Mouse (Mus musculus): ENCODE measurements at regions not wholly inside any gene's neighbourhood (a gene's known extent, or its start where the extent isn't known, plus 50 kb on each side); places are given as distances from the start of the nearest gene placed in this dataset.

GRCm38 (mm10) chr13:29019839-29020238 is 66.3 kb upstream of the Sox4 start:
- no peaks in the 10 kb centered on the region for H3K27me3 ChIP-seq (replicated peaks)
- no peak overlapping the region for H3K9ac ChIP-seq
- no peaks in the 10 kb centered on the region for H3K9me3 ChIP-seq (replicated peaks)
- H3K36me3 ChIP-seq: no peaks in the 10 kb centered on the region
- no peaks in the 10 kb centered on the region for H3K4me1 ChIP-seq (replicated peaks)
- no peak for ATAC-seq (ENCODE audit: insufficient number of reproducible peaks, low FRiP score)
- H3K4me2 ChIP-seq: no peak overlapping the region
- 90% methylated on average over 3 of the region's 3 CpGs for WGBS
- no peak overlapping the region for H3K4me3 ChIP-seq
- H3K27ac ChIP-seq (ENCODE audit: poor library complexity, severe bottlenecking): no peak overlapping the region

- Histone ChIP-seq H3K27me3 (replicated peaks) (no peaks in the 10 kb centered on the region), H3K4me1 (replicated peaks) (peaks cover 3% of the 10 kb centered on the region; the same call in 1 of the 2 replicates), H3K9me3 (replicated peaks) (no peaks in the 10 kb centered on the region), H3K4me2 (no peak overlapping the region), H3K27ac (ENCODE audit: poor library complexity, severe bottlenecking) (no peak overlapping the region), H3K4me3 (no peak overlapping the region), H3K36me3 (no peaks in the 10 kb centered on the region), H3K9ac (no peak overlapping the region)
- WGBS: 86% methylated on average over 25 of the region's 25 CpGs
- no peak for ATAC-seq (ENCODE audit: insufficient number of reproducible peaks, low FRiP score)
Observed at GRCm38 (mm10) chr13:29016145-29016651, 62.7 kb upstream of the Sox4 start.

GRCm38 (mm10) chr13:29015605-29015994 is 62.1 kb upstream of the Sox4 start:
- Histone ChIP-seq H3K4me3 (no peak overlapping the region), H3K36me3 (no peaks in the 10 kb centered on the region), H3K4me1 (replicated peaks) (peaks cover 3% of the 10 kb centered on the region; the same call in 1 of the 2 replicates), H3K9ac (no peak overlapping the region), H3K9me3 (replicated peaks) (no peaks in the 10 kb centered on the region), H3K27ac (ENCODE audit: poor library complexity, severe bottlenecking) (no peak overlapping the region), H3K27me3 (replicated peaks) (no peaks in the 10 kb centered on the region), H3K4me2 (no peak overlapping the region)
- 74% methylated on average over 9 of the region's 9 CpGs for WGBS
- no peak for ATAC-seq (ENCODE audit: insufficient number of reproducible peaks, low FRiP score)

GRCm38 (mm10) chr13:29014827-29015604 is 61.5 kb upstream of the Sox4 start:
- Histone ChIP-seq H3K9ac (no peak overlapping the region), H3K4me2 (no peak overlapping the region), H3K27me3 (replicated peaks) (no peaks in the 10 kb centered on the region), H3K36me3 (no peaks in the 10 kb centered on the region), H3K4me3 (no peak overlapping the region), H3K27ac (ENCODE audit: poor library complexity, severe bottlenecking) (no peak overlapping the region), H3K9me3 (replicated peaks) (no peaks in the 10 kb centered on the region), H3K4me1 (replicated peaks) (peaks cover 3% of the 10 kb centered on the region; the same call in 1 of the 2 replicates)
- 61% methylated on average over 13 of the region's 13 CpGs for WGBS
- ATAC-seq (ENCODE audit: insufficient number of reproducible peaks, low FRiP score): no peak

- no peak overlapping the region for H3K9ac ChIP-seq
- H3K27me3 ChIP-seq (replicated peaks): no peaks in the 10 kb centered on the region
- H3K4me3 ChIP-seq: no peak overlapping the region
- no peak overlapping the region for H3K27ac ChIP-seq (ENCODE audit: poor library complexity, severe bottlenecking)
- WGBS: 73% methylated on average over 15 of the region's 15 CpGs
- H3K4me2 ChIP-seq: no peak overlapping the region
- ATAC-seq (ENCODE audit: insufficient number of reproducible peaks, low FRiP score): no peak
- no peaks in the 10 kb centered on the region for H3K9me3 ChIP-seq (replicated peaks)
- H3K36me3 ChIP-seq: no peaks in the 10 kb centered on the region
- H3K4me1 ChIP-seq (replicated peaks): peaks cover 3% of the 10 kb centered on the region; the same call in 1 of the 2 replicates
Observed at GRCm38 (mm10) chr13:29014066-29014826, 60.7 kb upstream of the Sox4 start.

GRCm38 (mm10) chr13:29006467-29006866 is 53.0 kb upstream of the Sox4 start:
- Histone ChIP-seq H3K27ac (ENCODE audit: poor library complexity, severe bottlenecking) (no peak overlapping the region), H3K4me1 (replicated peaks) (peaks cover 3% of the 10 kb centered on the region; the same call in 1 of the 2 replicates), H3K9me3 (replicated peaks) (no peaks in the 10 kb centered on the region), H3K4me2 (no peak overlapping the region), H3K36me3 (no peaks in the 10 kb centered on the region), H3K27me3 (replicated peaks) (no peaks in the 10 kb centered on the region), H3K9ac (no peak overlapping the region), H3K4me3 (no peak overlapping the region)
- no peak for ATAC-seq (ENCODE audit: insufficient number of reproducible peaks, low FRiP score)

All from heart, embryonic 12.5 days (tissue).